Mouse (Mus musculus) layer of hippocampus, adult 2 months (tissue): ENCODE data around the gene 4933407L21Rik. TPM values are rescaled to one million over a fixed set of nuclear protein-coding genes. Genes with fewer than 3 reads are reported as not detected.
"Not testable (repeated sequence)": the region's sequence is repeated elsewhere in the genome, so short reads cannot be mapped to it uniquely, and the experiment has no call there.

Source experiments
- DNase-seq, 2 experiments: peaks; one replicate each; pipeline ENCODE4 v3.0.0; 2022; ENCODE audit warnings: low spot score in 2 of 2
- H3K27ac ChIP-seq: fragments of 200-600 bp; 2 replicates; pipeline ENCODE4 v1.8.1; 2022
- H3K4me3 ChIP-seq: fragments of 200-600 bp; 2 replicates; pipeline ENCODE4 v1.8.1; 2022; ENCODE audit warnings: mild to moderate bottlenecking
- CTCF ChIP-seq: fragments of 200-600 bp; conservative IDR thresholded peaks from 2 replicates; pipeline ENCODE4 v1.8.1; 2022; ENCODE audit warnings: antibody characterized with exemption, mild to moderate bottlenecking, moderate library complexity
- total RNA-seq, 2 experiments: library from RNA; stranded (reverse); gene quantifications; 2 replicates each; pipeline ENCODE4 v1.2.3; 2021

Gene 4933407L21Rik
- total RNA-seq, 2 experiments from 2014 or later, result 3.3 to 3.6 TPM

- DNase-seq, result no peak
- no peak for TF ChIP-seq CTCF
- Histone ChIP-seq H3K4me3 (no peak overlapping the region), H3K27ac (no peak overlapping the region)
Measured at GRCm38 (mm10) chr1:85981738-85982357, 53.6 kb downstream of the 4933407L21Rik start.

- TF ChIP-seq CTCF, result no peak
- H3K4me3 ChIP-seq, result no peak overlapping the region
- DNase-seq, result no peak
- H3K27ac ChIP-seq, result no peak overlapping the region
Measured at GRCm38 (mm10) chr1:85985784-85986183, 57.5 kb downstream of the 4933407L21Rik start.

- DNase-seq, result no peak
- Histone ChIP-seq H3K27ac (no peak overlapping the region), H3K4me3 (no peak overlapping the region)
- no peak for TF ChIP-seq CTCF
Measured at GRCm38 (mm10) chr1:85988351-85988750, 60.1 kb downstream of the 4933407L21Rik start.

DNA sequence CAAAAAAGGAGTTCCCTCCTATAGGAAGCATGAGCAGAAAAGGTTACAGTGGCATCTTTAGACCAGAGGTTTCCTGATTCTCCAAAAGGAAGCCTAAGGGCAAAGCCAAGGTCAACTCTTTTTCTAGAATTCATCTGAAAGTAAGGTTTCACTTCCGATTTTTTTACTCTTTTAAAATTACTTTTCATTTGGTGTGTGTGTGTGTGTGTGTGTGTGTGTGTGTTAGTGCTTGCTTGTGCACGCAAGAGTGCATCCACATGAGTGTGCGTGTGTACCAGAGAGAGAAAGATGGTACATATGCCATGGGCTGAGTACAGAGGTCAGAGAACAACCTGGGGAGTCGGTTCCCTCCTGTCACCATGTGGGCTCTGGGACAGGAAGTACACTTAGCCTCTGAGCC is 60.6 kb downstream of the 4933407L21Rik start:
- DNase-seq, H3K4me3 ChIP-seq, H3K27ac ChIP-seq: not testable (repeated sequence)

Other genes with a start within 250 kb of the 4933407L21Rik start
- gene A630001G21Rik, start 149.8 kb upstream of the 4933407L21Rik start, total RNA-seq, result under 1 TPM; 0.59 to 0.79 TPM
- gene Cab39, start 135.0 kb upstream of the 4933407L21Rik start, total RNA-seq, result 100 to 1,000 TPM; 152 to 157 TPM
- gene Itm2c, start 34.2 kb upstream of the 4933407L21Rik start, total RNA-seq, result 100 to 1,000 TPM; 748 to 802 TPM
- not detected for gene Gpr55, start 32.5 kb downstream of the 4933407L21Rik start, total RNA-seq
- 1 to 10 TPM; 1.2 TPM for gene Spata3, start 88.3 kb downstream of the 4933407L21Rik start, total RNA-seq
- gene 2810459M11Rik, start 117.4 kb downstream of the 4933407L21Rik start, total RNA-seq, result 10 to 100 TPM in 1 of 2 experiments, 1 to 10 TPM in 1; 9.8 to 11.9 TPM
- gene Psmd1, start 135.9 kb downstream of the 4933407L21Rik start, total RNA-seq, result 100 to 1,000 TPM; 105 to 111 TPM
- gene Htr2b, start 183.5 kb downstream of the 4933407L21Rik start, total RNA-seq, result not detected
- 1 to 10 TPM; 2.1 to 9.0 TPM for gene Gm21972, start 205.2 kb downstream of the 4933407L21Rik start, total RNA-seq
- gene Armc9, start 226.3 kb downstream of the 4933407L21Rik start, total RNA-seq, result 10 to 100 TPM; 37.3 to 40.1 TPM